Comparison of ENCODE assay signal across 9 mouse cellular contexts in genomic region chr11:115939690-115940329, GRCm38 (mm10). TPM values are rescaled to one million over a fixed set of nuclear protein-coding genes. Genes with fewer than 3 reads are reported as not detected.
DNase-seq lines count a peak whose midpoint lies in the region; ATAC-seq and TF ChIP-seq lines count a peak whose summit lies in the region.
"Had no signal": no experiment of that assay in that cellular context is flagged by ENCODE, and none has a peak within 500 bp of the region (broad histone marks: within the 10 kb centered on the region; RNA-seq: fewer than 3 reads in every experiment).

No protein-coding gene starts in this region.

- H3K9ac ChIP-seq in hindbrain, embryonic 16.5 days (ENCODE audit: low read depth, low read length): no peak overlapping the region
- H3K9ac ChIP-seq: lung, embryonic 15.5 days had no signal

- H3K4me1 ChIP-seq in hindbrain, embryonic 10.5 days (replicated peaks): peaks cover 3% of the 10 kb centered on the region
- H3K4me1 ChIP-seq in hindbrain, embryonic 16.5 days (ENCODE audit: control insufficient read depth, insufficient read depth, low read depth, low read length): peaks cover 7% of the 10 kb centered on the region
- H3K4me1 ChIP-seq in cerebellum, adult 2 months (ENCODE audit: control insufficient read depth, insufficient read depth, low read length): no peaks in the 10 kb centered on the region

- no peak overlapping the region for H3K4me2 ChIP-seq in hindbrain, embryonic 16.5 days (ENCODE audit: low read length)
- H3K4me2 ChIP-seq: lung, embryonic 15.5 days had no signal

- no peaks in the 10 kb centered on the region for H3K9me3 ChIP-seq in hindbrain, embryonic 10.5 days
- H3K9me3 ChIP-seq in hindbrain, embryonic 16.5 days (ENCODE audit: control insufficient read depth, low read length): no peaks in the 10 kb centered on the region
- H3K9me3 ChIP-seq: lung, embryonic 15.5 days had no signal

- DNase-seq in hindbrain, embryonic 10.5 days (ENCODE audit: low spot score): peak; percentile 53
- DNase-seq in ES-CJ7 (ENCODE audit: low read depth, low spot score): peak; percentile 68
- peak; percentile 57 to 71 for DNase-seq in cerebellum, adult 2 months
- peak; percentile 45 to 47 for DNase-seq in gastrocnemius, postnatal 36 days
- DNase-seq in layer of hippocampus, postnatal 14 days (ENCODE audit: low spot score in 2 of 2): peak; percentile 56 to 81
- DNase-seq in lung, postnatal 14 days: peak; percentile 75
- DNase-seq in splenic B cell, adult 2 months (ENCODE audit: low read depth, low spot score): peak; percentile 83

- no peak overlapping the region for H3K27ac ChIP-seq in hindbrain, embryonic 10.5 days
- H3K27ac ChIP-seq in hindbrain, embryonic 16.5 days (ENCODE audit: low read depth, low read length): no peak overlapping the region
- no peak overlapping the region for H3K27ac ChIP-seq in cerebellum, adult 2 months (ENCODE audit: insufficient read depth, low read length)
- H3K27ac ChIP-seq: lung, embryonic 15.5 days had no signal

- no peak for ATAC-seq in hindbrain, embryonic 16.5 days

- TF ChIP-seq CTCF in cerebellum, adult 2 months (IDR thresholded peaks at IDR 0.05; ENCODE audit: borderline replicate concordance, insufficient read depth, low read depth, low read length): peak; percentile 63; the same call in 1 of the 2 replicates

- no peak overlapping the region for H3K4me3 ChIP-seq in hindbrain, embryonic 10.5 days
- no peak overlapping the region for H3K4me3 ChIP-seq in hindbrain, embryonic 16.5 days (ENCODE audit: low read length)
- H3K4me3 ChIP-seq in cerebellum, adult 2 months (replicated peaks; ENCODE audit: insufficient read depth, low read depth, low read length): no peak overlapping the region
- H3K4me3 ChIP-seq: lung, embryonic 15.5 days had no signal

- intact Hi-C loops in gastrocnemius, postnatal 36 days (cut with DNase I): loop anchor here (2.0 kb wide), 1 partner anchor 61 kb away; no protein-coding TSS in a partner anchor

- H3K27me3 ChIP-seq in hindbrain, embryonic 10.5 days (ENCODE audit: insufficient read depth, poor library complexity, severe bottlenecking): no peaks in the 10 kb centered on the region
- H3K27me3 ChIP-seq in hindbrain, embryonic 16.5 days (replicated peaks; ENCODE audit: control insufficient read depth, insufficient read depth, low read length): no peaks in the 10 kb centered on the region
- H3K27me3 ChIP-seq in cerebellum, adult 2 months (ENCODE audit: control insufficient read depth, insufficient read depth, low read length): no peaks in the 10 kb centered on the region
- H3K27me3 ChIP-seq in splenic B cell, adult 2 months (ENCODE audit: control insufficient read depth, insufficient read depth, low read length, poor library complexity, severe bottlenecking): no peaks in the 10 kb centered on the region; the same call in 1 of the 2 replicates
- H3K27me3 ChIP-seq: lung, embryonic 15.5 days had no signal

- WGBS in hindbrain, embryonic 10.5 days: 44% methylated on average over 6 of the region's 6 CpGs
- WGBS in hindbrain, embryonic 16.5 days: 41% methylated on average over 6 of the region's 6 CpGs
- WGBS in cerebellum, adult 2 months: 33% methylated on average over 6 of the region's 6 CpGs

- peaks cover 99% of the 10 kb centered on the region for H3K36me3 ChIP-seq in hindbrain, embryonic 10.5 days
- H3K36me3 ChIP-seq in hindbrain, embryonic 16.5 days (ENCODE audit: control insufficient read depth, insufficient read depth, low read length): peaks cover 17% of the 10 kb centered on the region
- H3K36me3 ChIP-seq in splenic B cell, adult 2 months (ENCODE audit: control insufficient read depth, insufficient read depth, low read length, poor library complexity, severe bottlenecking): peaks cover 9% of the 10 kb centered on the region

- TF ChIP-seq POLR2A in cerebellum, adult 2 months (IDR thresholded peaks at IDR 0.05; ENCODE audit: borderline replicate concordance, insufficient read depth, low read length): no peak

RNA-seq across cellular contexts. Expression of gene Recql5, which starts 6.5 kb away (rescaled TPM):
- 27.3 and 28.8 TPM in 2 replicates for polyA plus RNA-seq in hindbrain, embryonic 10.5 days (2016; fragmentation: Nextera tagmentation; extraction: Ambion mirVana)
- polyA plus RNA-seq in hindbrain, embryonic 16.5 days (2015; fragmentation: Nextera tagmentation; extraction: Ambion mirVana): 20.2 and 21.3 TPM in 2 replicates
- polyA plus RNA-seq in cerebellum, adult 2 months (2012; rRNA removed): 24.7 and 28.5 TPM in 2 replicates
- total RNA-seq in gastrocnemius, postnatal 36 days (2021): 1 to 10 TPM; 4.5 to 6.9 TPM
- total RNA-seq in layer of hippocampus, postnatal 14 days (2021): 10 to 100 TPM; 23.2 to 25.7 TPM

RNA-seq across cellular contexts. Expression of gene Sap30bp, which starts 6.7 kb away (rescaled TPM):
- polyA plus RNA-seq in hindbrain, embryonic 10.5 days (2016; fragmentation: Nextera tagmentation; extraction: Ambion mirVana): 44.7 and 52.5 TPM in 2 replicates
- 38.4 and 45.3 TPM in 2 replicates for polyA plus RNA-seq in hindbrain, embryonic 16.5 days (2015; fragmentation: Nextera tagmentation; extraction: Ambion mirVana)
- polyA plus RNA-seq in cerebellum, adult 2 months (2012; rRNA removed): 49.5 and 53.5 TPM in 2 replicates
- total RNA-seq in gastrocnemius, postnatal 36 days (2021): 10 to 100 TPM; 11.5 to 11.6 TPM
- total RNA-seq in layer of hippocampus, postnatal 14 days (2021): 10 to 100 TPM; 39.2 to 50.4 TPM

RNA-seq across cellular contexts. Expression of gene Smim6, which starts 28.0 kb away (rescaled TPM):
- polyA plus RNA-seq in hindbrain, embryonic 10.5 days (2016; fragmentation: Nextera tagmentation; extraction: Ambion mirVana): 1.4 and 1.6 TPM in 2 replicates
- 0.49 and 0.58 TPM in 2 replicates for polyA plus RNA-seq in hindbrain, embryonic 16.5 days (2015; fragmentation: Nextera tagmentation; extraction: Ambion mirVana)
- 0.11 TPM in 1 of 2 replicates, not detected in the other for polyA plus RNA-seq in cerebellum, adult 2 months (2012; rRNA removed)
- not detected for total RNA-seq in gastrocnemius, postnatal 36 days (2021)
- total RNA-seq in layer of hippocampus, postnatal 14 days (2021): not detected

RNA-seq across cellular contexts. Expression of gene Itgb4, which starts 34.7 kb away (rescaled TPM):
- 0.92 and 0.94 TPM in 2 replicates for polyA plus RNA-seq in hindbrain, embryonic 10.5 days (2016; fragmentation: Nextera tagmentation; extraction: Ambion mirVana)
- 1.8 and 2.1 TPM in 2 replicates for polyA plus RNA-seq in hindbrain, embryonic 16.5 days (2015; fragmentation: Nextera tagmentation; extraction: Ambion mirVana)
- polyA plus RNA-seq in cerebellum, adult 2 months (2012; rRNA removed): 21.6 and 28.6 TPM in 2 replicates
- 1 to 10 TPM; 1.9 to 3.3 TPM for total RNA-seq in gastrocnemius, postnatal 36 days (2021)
- 1 to 10 TPM; 1.4 to 2.2 TPM for total RNA-seq in layer of hippocampus, postnatal 14 days (2021)

RNA-seq across cellular contexts. Expression of gene Smim5, which starts 40.0 kb away (rescaled TPM):
- 1.4 and 4.2 TPM in 2 replicates for polyA plus RNA-seq in hindbrain, embryonic 10.5 days (2016; fragmentation: Nextera tagmentation; extraction: Ambion mirVana)
- 2.5 and 3.9 TPM in 2 replicates for polyA plus RNA-seq in hindbrain, embryonic 16.5 days (2015; fragmentation: Nextera tagmentation; extraction: Ambion mirVana)
- polyA plus RNA-seq in cerebellum, adult 2 months (2012; rRNA removed): 1.3 and 1.7 TPM in 2 replicates
- total RNA-seq in gastrocnemius, postnatal 36 days (2021): under 1 TPM; 0.46 to 0.84 TPM
- 1 to 10 TPM in 1 of 2 experiments, under 1 TPM in 1; 0.67 to 2.0 TPM for total RNA-seq in layer of hippocampus, postnatal 14 days (2021)
